Mouse (Mus musculus): ENCODE data around the gene 1700013F07Rik. TPM values are rescaled to one million over a fixed set of nuclear protein-coding genes. Genes with fewer than 3 reads are reported as not detected.
"Not testable (repeated sequence)": the region's sequence is repeated elsewhere in the genome, so short reads cannot be mapped to it uniquely, and the experiment has no call there.

1700013F07Rik gene
- not detected in 2 replicates for polyA plus RNA-seq (2015; fragmentation: Nextera tagmentation; extraction: Ambion mirVana)

DNA sequence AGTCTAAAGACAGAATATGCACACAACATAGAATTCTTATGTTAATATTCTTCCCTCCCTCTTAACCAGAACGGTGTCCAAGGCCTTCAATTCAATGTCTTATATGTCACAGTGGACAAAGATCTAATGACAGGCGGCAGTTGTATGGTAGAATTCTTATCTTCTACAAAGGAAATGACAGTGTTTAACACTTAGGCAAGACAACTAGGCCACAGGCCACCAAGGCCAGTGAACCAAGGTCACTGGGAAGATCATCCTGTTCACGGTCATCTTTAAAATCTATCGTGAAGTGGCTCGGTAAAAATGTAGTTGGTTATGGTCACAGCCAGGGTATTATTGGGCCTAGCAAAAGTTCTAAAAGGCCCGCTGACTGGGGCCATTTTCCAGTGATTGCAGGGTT lies at the start of gene 1700013F07Rik:
TSS of gene 1700013F07Rik (plus strand) at position 200 of the 400 bp plus-strand sequence.
- no peaks in the 10 kb centered on the region for H3K36me3 ChIP-seq
- WGBS = 67% methylated on average over 6 of the region's 6 CpGs
- peak within 1 kb of the TSS; percentile 44; the same call in 1 of the 2 replicates for H3K9ac ChIP-seq
- H3K4me2 ChIP-seq = no peak within 1 kb of the TSS
- no peak within 1 kb of the TSS for H3K4me3 ChIP-seq
- peaks cover 27% of the 10 kb centered on the region for H3K4me1 ChIP-seq
- peaks cover 40% of the 10 kb centered on the region for H3K27me3 ChIP-seq (replicated peaks)
- no peaks in the 10 kb centered on the region for H3K9me3 ChIP-seq
- H3K27ac ChIP-seq (replicated peaks) = no peak within 1 kb of the TSS; the same call in 1 of the 2 replicates
- ATAC-seq (ENCODE audit: extremely low read depth, insufficient number of reproducible peaks, low FRiP score, low TSS enrichment) = no peak

- H3K27ac ChIP-seq (replicated peaks) = no peak overlapping the region
- H3K4me1 ChIP-seq = 0 out of 2 replicates have a peak, but pooled peaks cover 3% of the 10 kb centered on the region
- no peak overlapping the region for H3K9ac ChIP-seq
- H3K4me2 ChIP-seq = no peak overlapping the region
- H3K36me3 ChIP-seq = no peaks in the 10 kb centered on the region
- H3K9me3 ChIP-seq = no peaks in the 10 kb centered on the region
- 78% methylated on average over 4 of the region's 4 CpGs for WGBS
- H3K27me3 ChIP-seq (replicated peaks) = no peaks in the 10 kb centered on the region
- ATAC-seq (ENCODE audit: extremely low read depth, insufficient number of reproducible peaks, low FRiP score, low TSS enrichment) = no peak
- H3K4me3 ChIP-seq = no peak overlapping the region
Observed at GRCm38 (mm10) chr3:108484749-108485148, 49.2 kb upstream of the 1700013F07Rik start.

DNA sequence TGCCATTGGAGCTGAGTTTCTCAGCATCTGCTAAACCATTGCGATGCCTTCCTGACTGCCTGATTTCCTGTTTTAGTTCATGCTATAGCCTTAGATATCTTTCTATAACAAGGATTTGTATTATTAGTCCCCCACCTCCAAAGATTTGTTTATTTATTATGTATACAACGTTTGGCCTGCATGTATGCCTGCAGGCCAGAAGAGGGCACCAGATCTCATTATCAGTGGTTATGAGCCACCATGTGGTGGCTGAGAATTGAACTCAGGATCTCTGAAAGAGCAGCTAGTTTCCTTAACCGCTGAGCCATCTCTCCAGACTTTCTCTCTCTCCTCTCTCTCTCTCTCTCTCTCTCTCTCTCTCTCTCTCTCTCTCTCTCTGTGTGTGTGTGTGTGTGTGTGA lies 44.0 kb upstream of the 1700013F07Rik start:
- Histone ChIP-seq H3K36me3 (no peaks in the 10 kb centered on the region), H3K4me3 (no peak overlapping the region), H3K4me2 (no peak overlapping the region), H3K27me3 (replicated peaks) (no peaks in the 10 kb centered on the region), H3K9ac (no peak overlapping the region), H3K4me1 (no peaks in the 10 kb centered on the region), H3K27ac (replicated peaks) (no peak overlapping the region), H3K9me3 (no peaks in the 10 kb centered on the region)
- WGBS = 40% methylated on average over 3 of the region's 3 CpGs
- ATAC-seq (ENCODE audit: extremely low read depth, insufficient number of reproducible peaks, low FRiP score, low TSS enrichment) = no peak

GRCm38 (mm10) chr3:108494861-108495474 lies 39.0 kb upstream of the 1700013F07Rik start:
- WGBS = 72% methylated on average over 9 of the region's 9 CpGs
- H3K27me3 ChIP-seq (replicated peaks) = peaks cover 6% of the 10 kb centered on the region; the same call in 1 of the 2 replicates
- ATAC-seq (ENCODE audit: extremely low read depth, insufficient number of reproducible peaks, low FRiP score, low TSS enrichment) = no peak
- H3K27ac ChIP-seq (replicated peaks) = no peak overlapping the region
- no peak overlapping the region for H3K9ac ChIP-seq
- H3K4me1 ChIP-seq = peaks cover 4% of the 10 kb centered on the region; the same call in 1 of the 2 replicates
- no peak overlapping the region for H3K4me3 ChIP-seq
- H3K36me3 ChIP-seq = no peaks in the 10 kb centered on the region
- no peaks in the 10 kb centered on the region for H3K9me3 ChIP-seq
- H3K4me2 ChIP-seq = no peak overlapping the region

- Histone ChIP-seq H3K4me3 (no peak overlapping the region), H3K27ac (replicated peaks) (no peak overlapping the region), H3K9me3 (no peaks in the 10 kb centered on the region), H3K27me3 (replicated peaks) (peaks cover 6% of the 10 kb centered on the region; the same call in 1 of the 2 replicates), H3K4me1 (peaks cover 4% of the 10 kb centered on the region; the same call in 1 of the 2 replicates), H3K36me3 (no peaks in the 10 kb centered on the region), H3K4me2 (no peak overlapping the region), H3K9ac (no peak overlapping the region)
- no peak for ATAC-seq (ENCODE audit: extremely low read depth, insufficient number of reproducible peaks, low FRiP score, low TSS enrichment)
- 39% methylated on average over 4 of the region's 4 CpGs for WGBS
Observed at GRCm38 (mm10) chr3:108495486-108495885, 38.5 kb upstream of the 1700013F07Rik start.

DNA sequence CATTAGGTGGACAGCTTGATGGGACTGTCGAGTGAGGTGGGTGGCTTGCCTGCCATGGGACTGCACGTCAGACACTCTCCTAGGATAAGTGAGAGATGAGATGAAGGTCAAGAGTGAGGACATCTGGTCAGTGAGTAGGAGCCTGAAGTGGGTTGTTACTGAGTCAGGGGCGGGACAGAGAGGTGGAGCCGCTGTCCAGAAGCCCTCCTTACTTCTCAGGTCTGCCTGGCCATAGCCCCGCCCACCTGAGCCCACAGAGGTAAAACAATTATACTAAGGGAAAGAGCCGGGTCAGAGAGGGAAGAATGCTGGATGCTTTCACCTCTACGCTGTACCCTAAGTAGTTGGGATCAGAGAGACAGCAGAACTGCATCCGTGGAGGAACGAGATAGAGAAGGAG lies 36.3 kb upstream of the 1700013F07Rik start:
- no peaks in the 10 kb centered on the region for H3K9me3 ChIP-seq
- H3K27me3 ChIP-seq (replicated peaks) = peaks cover 6% of the 10 kb centered on the region
- no peak overlapping the region for H3K4me3 ChIP-seq
- peaks cover 4% of the 10 kb centered on the region; the same call in 1 of the 2 replicates for H3K4me1 ChIP-seq
- no peaks in the 10 kb centered on the region for H3K36me3 ChIP-seq
- no peak for ATAC-seq (ENCODE audit: extremely low read depth, insufficient number of reproducible peaks, low FRiP score, low TSS enrichment)
- no peak overlapping the region for H3K4me2 ChIP-seq
- H3K9ac ChIP-seq = no peak overlapping the region
- WGBS = 28% methylated on average over 9 of the region's 9 CpGs
- no peak overlapping the region for H3K27ac ChIP-seq (replicated peaks)

GRCm38 (mm10) chr3:108499826-108500225 lies 34.1 kb upstream of the 1700013F07Rik start:
- H3K4me1 ChIP-seq = peaks cover 4% of the 10 kb centered on the region; the same call in 1 of the 2 replicates
- 65% methylated on average over 8 of the region's 8 CpGs for WGBS
- H3K9me3 ChIP-seq = no peaks in the 10 kb centered on the region
- H3K4me2 ChIP-seq = no peak overlapping the region
- peaks cover 10% of the 10 kb centered on the region for H3K27me3 ChIP-seq (replicated peaks)
- H3K36me3 ChIP-seq = no peaks in the 10 kb centered on the region
- no peak for ATAC-seq (ENCODE audit: extremely low read depth, insufficient number of reproducible peaks, low FRiP score, low TSS enrichment)
- H3K4me3 ChIP-seq = no peak overlapping the region
- no peak overlapping the region for H3K27ac ChIP-seq (replicated peaks)
- H3K9ac ChIP-seq = no peak overlapping the region

DNA sequence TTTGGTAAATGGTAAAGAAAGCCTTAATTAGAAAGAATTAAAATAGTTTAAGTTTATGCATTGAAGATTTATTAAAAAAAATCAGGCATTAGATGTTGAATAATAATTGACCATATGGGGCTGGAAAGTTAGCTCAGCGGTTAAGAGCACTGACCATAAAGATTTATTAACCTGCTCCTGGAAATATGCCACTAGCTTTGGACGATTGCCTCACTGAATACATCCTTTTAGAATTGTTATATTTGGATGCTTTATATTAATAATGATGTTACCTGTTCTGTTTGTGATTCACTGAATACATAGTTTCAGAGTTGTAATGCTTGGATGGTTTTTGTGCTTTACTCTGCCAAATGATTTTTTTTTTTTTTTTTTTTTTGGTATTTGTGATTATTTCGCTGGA lies 32.5 kb upstream of the 1700013F07Rik start:
- not testable (repeated sequence) for H3K9me3 ChIP-seq; H3K4me1 ChIP-seq; H3K36me3 ChIP-seq; ATAC-seq (ENCODE audit: extremely low read depth, insufficient number of reproducible peaks, low FRiP score, low TSS enrichment); H3K27ac ChIP-seq (replicated peaks); H3K4me2 ChIP-seq; H3K9ac ChIP-seq; H3K4me3 ChIP-seq
- peaks cover 11% of the 10 kb centered on the region for H3K27me3 ChIP-seq (replicated peaks)
- 74% methylated on average over 3 of the region's 3 CpGs for WGBS

DNA sequence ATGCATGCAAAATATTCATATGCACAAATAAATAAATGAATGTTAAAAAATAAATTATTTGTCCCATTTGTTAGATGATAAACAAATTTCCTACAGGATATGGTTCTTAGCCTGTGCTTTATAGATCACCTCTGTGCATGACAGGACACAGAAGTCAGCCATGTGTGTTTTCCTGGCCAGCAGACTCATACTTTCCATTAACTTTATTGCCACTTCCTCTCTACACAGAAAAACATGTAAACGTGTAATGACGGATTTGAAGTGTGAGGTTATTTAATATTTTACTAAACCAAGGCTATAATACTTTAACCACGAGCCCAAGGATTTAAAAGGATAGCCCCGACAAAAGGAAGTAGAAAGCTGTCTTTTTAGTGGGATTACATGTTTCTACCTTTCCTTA lies 30.0 kb upstream of the 1700013F07Rik start:
- Histone ChIP-seq H3K27ac (replicated peaks) (no peak overlapping the region), H3K4me2 (no peak overlapping the region), H3K36me3 (no peaks in the 10 kb centered on the region), H3K27me3 (replicated peaks) (peaks cover 12% of the 10 kb centered on the region; the same call in 1 of the 2 replicates), H3K4me3 (no peak overlapping the region), H3K4me1 (peaks cover 5% of the 10 kb centered on the region; the same call in 1 of the 2 replicates), H3K9me3 (no peaks in the 10 kb centered on the region), H3K9ac (no peak overlapping the region)
- 68% methylated on average over 4 of the region's 4 CpGs for WGBS
- ATAC-seq (ENCODE audit: extremely low read depth, insufficient number of reproducible peaks, low FRiP score, low TSS enrichment) = no peak

DNA sequence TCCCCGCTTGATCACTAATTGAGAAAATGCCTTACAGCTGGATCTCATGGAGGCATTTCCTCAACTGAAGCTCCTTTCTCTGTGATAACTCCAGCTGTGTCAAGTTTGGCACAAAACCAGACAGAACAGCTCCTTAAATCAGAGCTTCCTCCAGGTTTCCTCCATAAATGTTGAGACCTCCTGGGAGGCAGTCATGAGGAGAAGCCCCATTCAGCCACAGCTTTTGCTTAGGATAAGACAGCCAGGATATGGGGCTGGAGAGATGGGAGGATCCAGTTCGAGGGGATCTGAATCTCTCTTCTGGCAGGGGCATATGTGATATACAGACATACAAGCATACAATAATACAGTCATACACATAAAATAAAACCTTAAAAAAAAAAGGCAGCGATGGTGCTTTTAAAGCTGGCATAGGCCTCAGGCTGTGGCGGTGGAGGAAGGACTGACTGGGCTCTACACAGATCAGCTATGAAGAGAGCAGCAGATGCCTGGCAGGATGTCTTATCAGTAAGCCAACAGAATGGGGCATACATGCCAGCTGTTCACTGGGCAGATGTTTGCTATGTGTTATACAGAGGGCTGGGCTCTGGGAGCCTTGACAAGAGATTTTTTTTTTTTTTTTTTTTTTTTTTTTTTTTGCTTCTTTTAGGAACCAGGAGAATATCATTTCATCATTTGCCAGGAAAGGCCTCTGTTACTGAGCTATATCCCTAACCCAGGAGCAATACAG lies 25.0 kb upstream of the 1700013F07Rik start:
- 73% methylated on average over 4 of the region's 4 CpGs for WGBS
- H3K27ac ChIP-seq (replicated peaks) = no peak overlapping the region
- no peak for ATAC-seq (ENCODE audit: extremely low read depth, insufficient number of reproducible peaks, low FRiP score, low TSS enrichment)

GRCm38 (mm10) chr3:108510156-108510555 lies 23.8 kb upstream of the 1700013F07Rik start:
- ATAC-seq (ENCODE audit: extremely low read depth, insufficient number of reproducible peaks, low FRiP score, low TSS enrichment) = no peak
- Histone ChIP-seq H3K4me2 (no peak overlapping the region), H3K4me3 (no peak overlapping the region), H3K9me3 (no peaks in the 10 kb centered on the region), H3K27ac (replicated peaks) (no peak overlapping the region), H3K4me1 (0 out of 2 replicates have a peak, but pooled peaks cover 3% of the 10 kb centered on the region), H3K9ac (no peak overlapping the region), H3K36me3 (no peaks in the 10 kb centered on the region), H3K27me3 (replicated peaks) (0 out of 2 replicates have a peak, but pooled peaks cover 8% of the 10 kb centered on the region)
- WGBS = 58% methylated on average over 1 of the region's 2 CpGs

More for the DNA sequence above, 25.0 kb upstream of the 1700013F07Rik start:
- Histone ChIP-seq H3K9ac (no peak overlapping the region), H3K4me1 (0 out of 2 replicates have a peak, but pooled peaks cover 3% of the 10 kb centered on the region), H3K9me3 (no peaks in the 10 kb centered on the region), H3K36me3 (no peaks in the 10 kb centered on the region), H3K27me3 (replicated peaks) (0 out of 2 replicates have a peak, but pooled peaks cover 8% of the 10 kb centered on the region), H3K4me2 (no peak overlapping the region), H3K4me3 (no peak overlapping the region)

Measured in heart, embryonic 13.5 days (tissue).